Mouse (Mus musculus) c-Kit-positive CD71-positive TER-119-positive erythroid progenitor cells, embryonic 14.5 days (primary cell): Measurements from ENCODE around the gene Trim65.
"Not testable (repeated sequence)": the region's sequence is repeated elsewhere in the genome, so short reads cannot be mapped to it uniquely, and the experiment has no call there.

ENCODE experiments used
- DNase-seq: peaks from one replicate; pipeline ENCODE4 v3.0.0-alpha.2; 2013; ENCODE audit warnings: low spot score

Trim65 gene

DNA sequence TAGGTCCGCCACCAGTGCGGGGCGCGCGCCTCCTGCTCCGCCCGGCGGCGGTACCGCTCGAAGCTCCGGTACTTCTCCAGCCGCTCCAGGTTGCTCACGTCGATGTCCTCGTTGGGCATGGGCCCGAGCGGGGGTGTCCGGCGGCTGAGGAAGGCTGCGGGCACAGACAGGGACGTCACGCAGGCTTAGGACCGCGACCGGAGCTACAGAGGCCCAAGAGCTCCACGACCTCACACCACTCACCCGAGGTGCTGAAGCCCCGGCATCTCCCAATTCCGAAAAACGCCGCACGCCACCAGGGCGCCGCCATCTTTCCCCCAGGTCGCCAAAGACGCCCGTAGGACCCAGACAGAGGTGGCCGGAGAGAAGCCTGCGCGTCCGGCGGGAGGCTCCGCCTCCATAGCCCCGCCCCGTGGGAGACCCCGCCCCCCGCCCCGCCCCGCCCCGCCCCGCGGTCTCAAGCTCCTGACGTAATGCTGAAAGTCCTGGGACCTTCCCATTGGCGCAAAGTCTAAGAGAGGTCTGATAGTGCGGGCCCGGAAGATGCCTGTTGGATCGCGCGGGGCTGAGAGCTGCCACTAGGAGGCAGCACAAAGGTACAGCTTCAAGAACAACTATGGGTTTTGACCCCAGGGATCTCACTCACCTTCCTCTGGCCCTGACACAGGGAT is 7.7 kb upstream of the Trim65 start, which contains the start of gene Mrpl38:
Gene Mrpl38 (minus strand): TSS at position 401 of the 671 bp plus-strand sequence.
- DNase-seq = peak; percentile 97

DNA sequence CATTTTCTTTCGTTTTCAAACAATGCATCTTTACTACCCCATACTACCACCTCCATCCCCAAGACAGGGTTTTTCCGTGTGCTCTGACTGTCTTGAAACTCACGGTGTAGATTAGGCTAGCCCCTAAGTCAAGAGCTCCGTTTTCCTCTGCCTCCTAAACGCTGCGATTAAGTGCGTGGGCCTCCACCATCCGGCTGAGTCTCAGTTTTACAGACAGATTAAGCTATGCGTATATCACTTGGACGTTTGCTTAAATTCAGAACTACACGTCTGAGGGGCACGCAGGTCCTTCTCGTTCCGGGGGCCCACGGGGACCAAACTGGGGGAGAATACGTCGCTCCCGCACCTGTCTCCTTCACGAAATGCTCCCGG is 7.2 kb upstream of the Trim65 start:
- DNase-seq = no peak

DNA sequence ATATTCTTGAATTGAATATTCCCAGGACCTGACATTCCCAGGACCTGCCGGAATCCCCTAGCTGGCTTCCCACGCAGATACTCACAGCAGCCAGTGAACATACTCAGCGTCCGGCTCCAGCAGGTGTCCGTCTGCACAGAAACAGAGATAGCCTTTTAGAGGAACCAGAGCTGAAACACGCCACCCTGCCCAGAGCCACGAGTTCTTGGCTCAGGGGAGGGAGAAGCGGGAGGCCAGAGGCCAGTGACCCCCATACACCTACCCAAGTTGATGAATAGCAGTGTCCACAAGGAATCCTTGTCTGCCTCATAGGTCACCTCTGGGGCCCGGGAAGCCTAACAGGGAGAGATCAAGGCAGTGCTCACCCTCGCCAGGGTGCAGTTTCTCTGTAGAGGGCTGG is 3.2 kb upstream of the Trim65 start:
- no peak for DNase-seq

DNA sequence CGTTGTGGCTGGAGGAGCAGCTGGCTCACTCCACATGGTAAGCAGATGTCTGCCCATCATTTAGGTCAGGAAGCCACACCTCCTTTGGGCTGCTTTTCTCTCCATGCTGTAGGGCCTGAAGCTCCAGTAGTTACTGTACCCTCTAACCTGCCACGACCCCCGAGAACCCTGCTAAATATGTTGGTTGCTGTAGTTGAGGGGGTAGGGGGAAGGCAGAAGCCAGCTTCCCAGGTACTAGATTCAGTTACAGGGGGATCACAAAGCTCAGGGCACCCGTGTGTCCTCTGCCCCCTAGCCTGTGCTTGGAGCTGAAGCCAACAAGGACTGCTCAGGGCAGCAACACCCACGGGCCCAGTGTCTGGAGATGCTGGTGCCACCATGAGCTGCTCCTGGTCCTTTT is 2.6 kb upstream of the Trim65 start:
- DNase-seq = no peak

DNA sequence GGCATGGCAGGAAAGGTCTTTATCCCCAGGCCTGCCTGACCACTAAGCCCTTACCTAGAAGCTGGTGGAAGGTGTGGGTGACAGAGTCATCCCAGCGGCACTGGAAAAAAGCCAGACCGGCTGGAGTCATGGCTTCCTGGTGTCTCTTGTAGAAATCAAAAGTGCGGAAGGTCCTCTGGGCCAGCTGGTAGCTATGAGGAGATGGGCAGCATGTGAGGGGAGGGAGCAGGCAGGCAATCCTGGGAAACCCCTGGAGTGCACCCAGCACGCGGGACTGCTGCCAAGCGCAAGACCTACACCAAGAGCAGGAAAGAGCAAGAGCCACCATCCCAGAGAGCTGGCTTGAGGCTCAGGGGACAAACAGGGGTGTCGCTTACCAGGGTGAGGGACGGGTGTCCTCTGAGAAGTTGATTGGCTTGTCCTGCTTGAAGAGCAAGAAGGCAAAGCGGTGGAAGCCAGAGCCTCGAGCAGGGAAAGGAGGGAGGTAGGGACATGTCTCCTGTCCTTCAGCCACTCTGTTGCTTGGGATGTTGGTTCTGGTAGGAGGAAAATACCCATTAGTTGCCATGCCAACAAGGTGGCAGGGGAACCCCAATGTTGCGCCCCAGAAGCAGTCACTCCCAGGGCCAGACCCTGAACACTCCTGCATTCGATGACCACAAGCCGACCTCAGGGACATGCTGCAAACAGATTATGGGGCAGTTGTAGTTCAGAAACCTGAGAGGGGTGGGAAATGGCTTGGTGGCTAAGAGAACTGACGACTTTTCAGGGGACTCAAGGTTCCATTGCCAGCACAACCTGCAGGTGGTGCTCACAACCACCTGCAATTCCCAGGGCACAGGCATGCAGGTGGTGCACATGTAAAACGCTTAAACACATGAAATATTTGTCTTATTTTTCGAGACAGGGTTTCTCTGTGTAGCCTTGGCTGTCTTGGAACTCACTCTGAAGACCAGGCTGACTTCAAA is 1.7 kb upstream of the Trim65 start:
- DNase-seq = no peak

DNA sequence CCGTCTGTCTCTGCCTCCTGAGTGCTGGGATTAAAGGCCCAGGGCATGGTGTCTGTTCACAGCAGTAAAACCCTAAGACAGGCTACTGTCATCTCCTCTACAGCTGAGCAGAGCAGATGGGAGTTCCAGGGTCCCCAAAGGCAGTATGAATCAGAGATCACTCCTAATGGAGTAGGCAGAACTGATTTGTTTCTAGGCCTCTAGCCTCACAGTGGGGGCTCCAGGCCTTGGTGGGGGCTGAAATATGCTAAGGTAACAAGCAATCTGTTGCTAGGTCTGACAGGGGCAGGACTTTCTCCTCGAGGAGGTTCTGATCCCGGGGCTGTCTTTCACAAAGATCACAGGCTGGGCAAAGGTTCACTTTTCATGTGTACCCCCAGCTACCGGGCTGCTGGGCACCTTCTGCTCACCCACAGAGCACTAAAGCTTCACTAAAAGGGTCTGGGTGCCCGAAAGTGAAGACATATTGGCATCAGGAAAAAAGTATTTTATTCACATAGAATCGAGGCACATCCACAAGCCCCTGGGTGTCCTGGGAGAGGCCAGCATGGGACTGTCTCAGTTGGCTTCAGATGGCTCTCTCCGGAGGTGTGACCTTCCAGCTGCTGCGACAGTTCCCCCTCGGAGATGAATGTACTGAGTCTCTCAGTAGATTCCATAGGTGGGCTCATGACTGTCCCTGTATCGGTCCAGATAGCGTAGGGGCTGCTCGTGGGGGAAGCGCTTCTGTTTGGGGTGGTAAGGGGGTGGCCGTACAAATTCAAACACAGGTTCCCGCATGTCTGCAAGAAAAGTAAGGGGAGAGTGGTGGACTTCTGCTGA is 632 bp upstream of the Trim65 start:
- no peak for DNase-seq

DNA sequence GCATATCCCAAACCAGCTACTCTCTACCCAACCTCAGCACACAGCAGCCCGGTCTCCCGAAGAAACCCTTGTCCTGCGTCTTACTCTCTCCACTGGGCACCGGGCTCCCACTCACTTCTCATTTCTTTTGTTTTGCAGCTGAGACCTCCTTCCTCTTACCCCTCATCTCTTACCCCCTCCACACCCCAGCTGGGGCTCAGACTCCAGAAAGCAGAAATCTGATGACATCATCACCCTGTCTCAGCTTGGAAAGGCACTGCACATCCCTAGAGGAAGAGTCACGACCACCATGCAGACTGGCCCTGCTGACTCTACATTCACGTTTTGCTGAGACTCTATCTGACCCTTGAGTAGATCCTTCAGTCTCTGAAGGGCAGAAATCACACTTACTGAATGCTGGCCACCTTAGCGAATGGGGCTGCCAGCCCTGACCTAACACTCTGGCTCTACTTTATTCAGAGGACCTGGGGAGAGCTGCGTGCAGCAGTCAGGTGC is 888 bp downstream of the Trim65 start:
- no peak for DNase-seq

DNA sequence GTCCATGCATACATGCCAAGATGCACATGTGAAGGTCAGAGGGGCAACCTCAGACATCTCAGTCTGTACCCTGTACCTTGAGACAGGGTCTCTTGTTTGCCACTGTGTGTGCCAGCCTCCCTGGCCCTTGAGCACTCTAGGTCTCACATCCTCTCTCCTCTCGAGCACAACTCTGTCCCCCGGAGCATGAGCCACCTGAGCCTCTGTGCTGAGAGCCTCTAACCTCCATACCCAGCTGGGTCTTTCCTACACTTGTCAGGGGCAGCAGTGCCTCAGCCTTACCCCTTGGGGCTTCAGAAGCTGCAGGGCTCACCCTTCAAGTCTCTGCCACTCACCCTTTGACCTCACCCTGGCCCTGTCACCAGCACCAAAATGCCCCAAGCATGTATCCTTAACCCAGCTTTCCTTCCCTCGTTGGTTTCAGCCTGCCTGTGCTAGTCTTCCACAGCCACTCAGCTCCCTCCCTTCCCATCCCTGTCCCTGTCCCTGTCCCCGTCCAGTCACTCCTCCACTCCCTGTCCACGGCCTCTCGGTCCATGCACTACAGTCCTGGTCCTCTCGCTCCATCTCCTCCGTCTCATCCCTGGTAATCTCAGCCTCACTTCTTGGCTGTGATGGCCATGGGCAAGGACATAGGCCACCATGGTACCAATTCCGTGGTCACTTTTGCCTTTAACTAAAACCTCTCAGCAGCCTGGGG is 1.7 kb downstream of the Trim65 start:
- DNase-seq = no peak

DNA sequence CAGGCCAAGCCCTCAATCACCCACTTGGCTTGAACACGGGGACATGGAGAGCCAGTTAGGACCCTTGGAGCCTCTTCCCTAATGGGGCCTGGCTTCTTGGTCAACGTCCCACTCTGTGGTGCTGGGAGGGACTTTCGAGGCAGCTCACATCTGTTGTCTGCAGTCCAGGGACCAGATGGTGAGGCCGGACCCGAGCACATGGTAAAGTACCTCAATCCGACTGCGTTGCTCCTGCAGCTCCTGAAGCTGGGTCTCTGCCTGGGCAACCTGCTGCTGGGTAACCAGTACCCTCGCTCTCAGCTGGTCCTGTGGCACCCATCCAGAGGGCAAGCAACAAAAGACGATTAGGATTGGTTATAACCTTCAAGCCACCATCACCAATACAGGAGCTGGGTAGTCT is 2.9 kb downstream of the Trim65 start:
- DNase-seq = no peak

DNA sequence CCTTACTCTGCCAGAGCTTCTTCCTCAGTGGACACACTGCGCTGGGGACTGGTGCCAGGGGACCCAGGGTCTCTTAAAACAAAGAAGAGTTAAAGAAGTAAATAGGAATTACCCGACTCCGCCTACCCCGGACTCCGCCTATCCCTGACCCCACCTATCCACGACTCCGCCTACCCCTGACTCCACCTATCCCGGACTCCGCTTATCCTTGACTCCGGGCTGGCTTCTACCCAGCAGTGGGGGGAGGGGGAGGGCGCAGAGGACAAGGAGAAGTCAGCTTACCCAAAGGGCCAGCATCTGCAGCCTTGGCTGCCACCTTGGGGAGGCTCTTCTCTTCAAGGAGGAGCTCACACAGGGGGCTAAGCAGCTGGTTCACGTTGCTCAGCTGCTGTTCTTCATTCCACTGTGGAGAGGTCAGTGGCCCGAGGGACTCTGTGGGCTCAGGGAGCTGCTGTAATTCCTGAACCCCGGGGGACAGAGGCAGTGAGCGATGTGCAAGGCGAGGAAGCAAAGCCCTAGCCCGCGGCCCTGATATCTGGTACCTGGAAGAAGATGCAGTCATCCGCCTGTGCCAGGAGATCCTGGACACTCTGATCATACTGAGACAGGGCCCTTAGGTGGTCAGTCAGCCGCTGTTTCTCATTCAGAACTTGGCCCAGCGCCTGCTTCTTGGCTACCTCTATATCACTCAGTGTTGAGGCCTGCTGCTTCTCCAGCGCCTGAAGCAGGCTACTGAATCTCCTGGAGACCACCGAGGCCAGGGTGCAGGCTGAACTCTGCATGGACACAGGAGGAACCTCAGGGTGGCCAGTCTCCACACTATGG is 3.6 kb downstream of the Trim65 start, which contains the start of gene Trim47:
Gene Trim47 (minus strand): TSS at position 55 of the 825 bp plus-strand sequence.
- no peak for DNase-seq

DNA sequence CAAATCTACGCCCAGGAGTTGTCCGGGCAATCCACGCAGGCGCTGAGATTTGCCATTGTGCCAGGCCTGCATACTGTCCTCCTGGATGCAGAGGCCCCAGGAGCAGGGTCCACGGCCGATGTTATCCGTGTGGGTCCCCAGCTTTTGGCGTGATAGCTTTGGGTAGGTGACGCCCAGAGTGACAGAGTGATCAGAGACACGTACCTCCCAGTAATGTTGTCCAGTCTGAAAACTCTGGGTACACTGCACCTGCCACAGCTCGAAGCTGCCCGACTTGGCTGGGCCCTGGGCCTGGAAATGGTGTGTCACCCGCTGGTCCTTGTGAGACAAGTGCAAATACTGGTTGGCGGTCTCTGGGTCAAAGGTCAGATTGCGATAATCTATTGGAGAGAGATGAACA is 4.7 kb downstream of the Trim65 start:
- DNase-seq = no peak

DNA sequence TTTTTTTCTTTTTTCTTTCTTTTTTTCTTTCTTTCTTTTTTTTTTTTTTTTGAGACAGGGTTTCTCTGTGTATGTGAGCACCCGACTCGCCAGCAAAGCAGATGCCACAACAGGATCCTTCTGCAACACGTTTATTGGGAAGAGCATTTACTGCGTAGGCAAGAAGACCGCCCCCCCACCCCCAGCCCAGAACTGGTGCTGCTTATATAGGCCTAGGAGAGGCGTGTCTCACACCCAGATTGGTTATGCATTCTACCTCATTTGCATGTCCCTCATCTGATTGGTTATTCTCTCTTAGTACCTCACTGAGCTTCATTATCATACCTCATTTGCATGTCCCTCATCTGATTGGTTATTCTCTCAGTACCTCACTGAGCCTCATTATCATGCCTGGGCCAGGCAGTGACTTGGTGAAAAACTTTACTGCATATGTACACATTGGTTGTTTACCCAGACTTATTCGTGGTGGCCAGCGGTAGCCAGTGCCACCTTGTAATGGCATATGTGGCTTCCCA is 9.1 kb downstream of the Trim65 start:
- not testable (repeated sequence) for DNase-seq

DNA sequence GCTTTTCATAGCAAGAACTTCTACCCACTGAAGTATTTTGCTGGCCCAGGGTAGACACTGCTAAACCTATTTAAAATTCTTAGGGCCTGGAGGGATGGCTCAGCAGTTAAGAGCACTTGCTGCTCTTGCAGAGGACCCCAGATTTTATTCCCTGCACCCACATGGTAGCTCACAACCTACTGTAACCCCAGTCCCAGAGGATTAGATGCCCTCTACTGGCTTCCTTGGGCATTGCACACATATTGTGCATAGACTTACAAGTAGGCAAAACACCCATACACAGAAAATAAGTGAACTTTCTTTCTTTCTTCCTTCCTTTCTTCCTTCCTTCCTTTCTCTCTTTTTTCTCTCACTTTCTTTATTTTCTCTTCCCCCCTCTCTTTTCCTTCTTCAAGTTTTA is 13.1 kb downstream of the Trim65 start:
- no peak for DNase-seq

DNA sequence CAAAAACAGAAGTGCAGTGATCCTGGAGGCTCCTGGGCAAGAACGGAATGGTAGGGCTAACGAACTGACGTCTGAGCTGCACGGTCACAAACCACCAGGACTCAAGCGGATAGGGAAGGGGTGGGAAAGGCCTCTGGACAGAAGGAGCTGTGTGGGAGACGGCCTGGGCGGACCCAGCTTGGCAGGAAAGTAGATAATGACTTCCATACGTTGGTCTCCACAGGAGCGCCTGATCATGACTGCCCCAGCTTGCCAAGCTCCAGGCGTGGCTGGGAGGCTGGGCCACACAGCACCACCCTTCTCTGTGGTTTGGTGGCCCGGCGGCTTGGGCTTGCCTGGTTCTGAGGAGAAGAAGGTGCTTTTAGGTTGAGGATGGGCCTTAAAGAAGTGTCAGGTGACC is 13.7 kb downstream of the Trim65 start:
- DNase-seq = no peak

DNA sequence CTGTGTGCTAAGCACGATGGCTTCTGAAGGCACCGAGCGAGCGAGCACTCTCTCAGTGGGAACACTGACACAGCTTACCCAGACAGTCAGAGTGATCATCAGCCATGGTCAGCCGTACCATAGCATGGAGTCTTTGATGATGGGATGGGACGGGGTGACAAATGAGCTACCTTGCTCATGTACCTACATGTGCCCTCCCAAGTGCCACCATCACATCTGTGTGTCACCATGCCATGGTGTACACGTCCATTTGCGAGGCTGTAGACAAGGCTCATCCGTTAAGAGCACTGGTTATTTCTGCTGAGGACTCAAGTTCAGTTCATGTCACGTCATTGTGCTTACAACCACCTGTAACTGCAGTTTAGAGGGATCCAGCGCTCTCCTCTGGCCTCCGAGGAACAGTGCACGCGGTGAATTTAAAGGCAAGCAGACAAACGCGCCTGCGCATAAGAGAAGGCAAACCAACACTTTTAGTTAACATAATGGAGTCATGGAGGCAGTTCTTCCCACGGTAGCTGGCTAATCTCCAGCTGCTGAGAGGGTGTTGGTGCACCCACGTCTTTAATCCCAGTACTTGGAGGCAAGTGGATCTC is 19.2 kb downstream of the Trim65 start:
- DNase-seq = no peak

DNA sequence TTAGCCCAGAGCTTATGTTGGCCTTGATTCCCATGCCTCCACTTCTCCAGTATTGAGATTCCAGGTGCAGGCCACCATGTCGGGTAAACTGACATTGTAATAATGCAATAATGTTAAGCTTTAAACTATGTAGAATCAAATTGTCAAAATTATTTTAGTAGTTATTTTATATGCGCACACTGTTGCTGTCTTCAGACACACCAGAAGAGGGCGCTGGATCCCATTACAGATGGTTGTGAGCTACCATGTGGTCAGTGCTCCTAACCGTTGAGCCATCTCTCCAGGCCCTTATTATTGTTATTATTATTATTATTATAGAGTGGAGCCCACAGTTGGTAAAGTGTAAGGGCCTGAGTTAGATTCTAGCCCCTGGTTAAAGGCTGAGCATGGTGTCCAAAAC is 19.9 kb downstream of the Trim65 start:
- DNase-seq = no peak

DNA sequence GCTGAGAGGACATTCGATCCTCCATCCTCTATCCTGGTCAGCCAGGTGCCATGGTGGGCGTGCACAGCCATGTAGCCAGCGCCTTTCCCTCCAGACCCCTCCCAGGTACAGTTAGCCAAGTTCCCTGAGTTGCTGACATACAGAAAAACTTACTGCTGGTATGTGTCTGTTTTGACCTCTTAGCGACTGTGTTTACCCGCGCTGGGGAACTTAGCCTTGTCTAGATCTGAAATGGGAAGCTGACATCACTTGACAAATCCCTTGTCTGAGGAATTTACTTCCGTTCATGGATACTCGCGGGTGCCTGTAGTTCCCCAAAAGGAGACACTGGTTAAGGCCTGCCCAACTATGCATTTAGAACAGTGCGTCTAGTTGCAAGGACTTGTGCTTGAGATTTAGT is 20.4 kb downstream of the Trim65 start:
- DNase-seq = no peak

DNA sequence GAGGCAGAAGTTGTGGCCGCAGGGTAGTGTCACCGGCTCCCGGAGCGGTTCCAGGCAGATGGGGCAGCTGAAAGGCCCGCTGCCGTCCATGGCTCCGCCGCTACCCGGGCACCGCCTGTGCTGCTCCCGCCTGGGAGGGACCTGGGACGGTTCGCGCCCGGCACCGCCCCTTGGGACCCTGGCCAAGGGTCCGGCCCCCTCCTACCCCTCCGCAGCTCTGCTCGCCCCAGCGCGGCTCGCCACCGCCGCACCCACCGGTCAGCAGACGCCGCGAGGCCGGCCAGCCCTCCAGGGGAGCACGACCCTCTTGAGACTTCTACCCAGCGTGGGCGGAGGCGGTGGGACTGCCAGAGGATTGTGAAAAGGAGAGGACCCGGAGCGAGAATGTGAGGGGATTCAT is 20.8 kb downstream of the Trim65 start:
- DNase-seq = no peak

DNA sequence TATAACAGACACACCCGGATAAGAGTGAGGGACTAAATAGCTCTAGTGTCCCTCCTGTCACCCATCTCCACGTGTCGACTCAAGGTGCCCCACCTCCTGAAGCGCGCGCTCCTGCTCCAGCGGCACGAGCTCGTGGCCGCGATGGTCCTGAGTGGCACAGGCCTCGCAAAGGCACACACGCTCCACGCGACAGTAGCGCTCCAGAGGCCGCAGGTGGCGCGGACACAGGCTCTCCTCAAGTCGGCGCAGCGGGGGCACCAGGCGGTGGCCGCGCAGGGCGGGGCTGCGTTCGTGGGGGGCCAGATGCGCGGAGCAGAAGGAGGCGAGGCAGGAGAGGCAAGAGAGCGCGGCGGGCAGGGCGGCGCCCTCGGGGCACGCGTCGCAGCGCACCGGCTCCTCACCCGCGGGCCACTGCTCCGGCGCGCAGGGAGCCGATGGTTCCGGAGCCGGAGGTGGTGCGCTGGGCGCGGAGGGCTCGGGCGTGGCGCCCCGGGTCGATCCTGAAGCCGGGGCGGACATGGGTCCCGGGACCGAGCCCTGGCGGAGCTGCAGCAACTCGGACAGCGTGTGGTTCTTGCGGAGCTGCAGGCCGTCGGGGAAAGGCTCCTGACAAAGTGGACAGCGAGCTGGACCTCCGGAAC is 21.4 kb downstream of the Trim65 start:
- no peak for DNase-seq
